Mouse (Mus musculus): ENCODE measurements around the gene Smo. TPM values are rescaled to one million over a fixed set of nuclear protein-coding genes. Genes with fewer than 3 reads are reported as not detected.

Gene Smo
- 3.8 TPM for polyA plus RNA-seq (2015; fragmentation: Illumina TruSeq; extraction: RNeasy Lipid Tissue Mini Kit (QIAGEN cat#74804); ENCODE audit: insufficient read depth, low replicate concordance)

GRCm38 (mm10) chr6:29735336-29735688, at the start of gene Smo:
TSS of gene Smo (plus strand) at chr6:29735503.

GRCm38 (mm10) chr6:29693953-29694352, 41.4 kb upstream of the Smo start, which contains the start of gene Tspan33:
TSS of gene Tspan33 (plus strand) at chr6:29694222.

GRCm38 (mm10) chr6:29767813-29768660, 32.7 kb downstream of the Smo start, which contains the start of gene Ahcyl2:
TSS of gene Ahcyl2 (plus strand) at chr6:29768011.

Other genes starting within 250 kb of the Smo start
- gene Kcp, start 227.6 kb upstream of the Smo start, polyA plus RNA-seq (2015; fragmentation: Illumina TruSeq; extraction: RNeasy Lipid Tissue Mini Kit (QIAGEN cat#74804); ENCODE audit: insufficient read depth, low replicate concordance) = 1.2 TPM
- 97.3 TPM for gene Irf5, start 208.9 kb upstream of the Smo start, polyA plus RNA-seq (2015; fragmentation: Illumina TruSeq; extraction: RNeasy Lipid Tissue Mini Kit (QIAGEN cat#74804); ENCODE audit: insufficient read depth, low replicate concordance)
- gene Tnpo3, start 125.6 kb upstream of the Smo start, polyA plus RNA-seq (2015; fragmentation: Illumina TruSeq; extraction: RNeasy Lipid Tissue Mini Kit (QIAGEN cat#74804); ENCODE audit: insufficient read depth, low replicate concordance) = 80.4 TPM
- 21.4 TPM for gene Tspan33, start 41.3 kb upstream of the Smo start, polyA plus RNA-seq (2015; fragmentation: Illumina TruSeq; extraction: RNeasy Lipid Tissue Mini Kit (QIAGEN cat#74804); ENCODE audit: insufficient read depth, low replicate concordance)
- gene Ahcyl2, start 32.5 kb downstream of the Smo start, polyA plus RNA-seq (2015; fragmentation: Illumina TruSeq; extraction: RNeasy Lipid Tissue Mini Kit (QIAGEN cat#74804); ENCODE audit: insufficient read depth, low replicate concordance) = 38.4 TPM
- gene Strip2, start 181.5 kb downstream of the Smo start, polyA plus RNA-seq (2015; fragmentation: Illumina TruSeq; extraction: RNeasy Lipid Tissue Mini Kit (QIAGEN cat#74804); ENCODE audit: insufficient read depth, low replicate concordance) = 5.6 TPM

All from spleen, adult 10 weeks (tissue).